Mouse (Mus musculus) hindbrain, embryonic 11.5 days (tissue): ENCODE data around the gene Sec11a. TPM values are rescaled to one million over a fixed set of nuclear protein-coding genes. Genes with fewer than 3 reads are reported as not detected.

Source experiments
- ATAC-seq: fragments of 200-750 bp; cut with Nextera tagmentation; 2 replicates; pipeline ENCODE4 v1.8.0; 2017; ENCODE audit warnings: mild to moderate bottlenecking, moderate TSS enrichment, moderate library complexity; ENCODE audit not compliant: low FRiP score
- DNase-seq: peaks from one replicate; pipeline ENCODE4 v3.0.0-alpha.2; 2015; ENCODE audit warnings: low spot score
- H3K27ac ChIP-seq: fragments of 300-500 bp; sonication (generic); 2 replicates; pipeline ENCODE4 v1.5.1; 2014; ENCODE audit warnings: mild to moderate bottlenecking, low read depth, low read length
- H3K27me3 ChIP-seq: fragments of 300-500 bp; sonication (generic); 2 replicates; pipeline ENCODE4 v1.6.1; 2014; ENCODE audit warnings: mild to moderate bottlenecking, low read length, moderate library complexity, mixed read lengths; ENCODE audit not compliant: control insufficient read depth, insufficient read depth
- H3K36me3 ChIP-seq: fragments of 300-500 bp; sonication (generic); 2 replicates; pipeline ENCODE4 v1.6.1; 2014; ENCODE audit warnings: mild to moderate bottlenecking, low read length, moderate library complexity, mixed read lengths; ENCODE audit not compliant: control insufficient read depth, insufficient read depth
- H3K4me1 ChIP-seq: fragments of 300-500 bp; sonication (generic); replicated peaks from 2 replicates; pipeline ENCODE4 v1.6.1; 2014; ENCODE audit warnings: low read length, mixed read lengths; ENCODE audit not compliant: control insufficient read depth, insufficient read depth
- H3K4me2 ChIP-seq: fragments of 300-500 bp; sonication (generic); replicated peaks from 2 replicates; pipeline ENCODE4 v1.6.1; 2014; ENCODE audit warnings: mild to moderate bottlenecking, low read depth, low read length
- H3K4me3 ChIP-seq: fragments of 300-500 bp; sonication (generic); 2 replicates; pipeline ENCODE4 v1.5.1; 2014; ENCODE audit warnings: low read depth, low read length
- H3K9ac ChIP-seq: fragments of 300-500 bp; sonication (generic); 2 replicates; pipeline ENCODE4 v1.6.1; 2014; ENCODE audit warnings: low read depth, low read length
- H3K9me3 ChIP-seq: fragments of 300-500 bp; sonication (generic); 2 replicates; pipeline ENCODE4 v1.6.1; 2016; ENCODE audit warnings: low read length; ENCODE audit not compliant: control insufficient read depth
- WGBS: fragments of 180-500 bp; shearing (Covaris S2); extraction: QIAGEN DNeasy Blood & Tissue Kit; methylation state at CpG from one replicate; pipeline ENCODE4 v1.1.7; 2014; 5-methylcytosine and 5-hydroxymethylcytosine counted together
- polyA plus RNA-seq: library from polyadenylated mRNA; unstranded; fragments of >200 nt; fragmentation: Nextera tagmentation; extraction: Ambion mirVana; gene quantifications from 2 replicates; pipeline ENCODE4 v1.2.1, GENCODE M21; 2014

The Sec11a gene
- polyA plus RNA-seq, result 212 and 221 TPM in 2 replicates

GRCm38 (mm10) chr7:80947445-80948350, at the start of gene Sec11a:
Gene Sec11a (minus strand): TSS chr7:80947780.
- H3K9me3 ChIP-seq, result no peaks in the 10 kb centered on the region
- H3K9ac ChIP-seq, result peak within 1 kb of the TSS; percentile 81
- H3K36me3 ChIP-seq, result no peaks in the 10 kb centered on the region
- no peaks in the 10 kb centered on the region; the same call in 1 of the 2 replicates for H3K4me1 ChIP-seq
- WGBS, result 2% methylated on average over 39 of the region's 44 CpGs
- H3K27me3 ChIP-seq, result no peaks in the 10 kb centered on the region
- DNase-seq (peak; percentile 95), ATAC-seq (peak; percentile 100)
- peak within 1 kb of the TSS; percentile 72 for H3K4me2 ChIP-seq
- H3K4me3 ChIP-seq, result peak within 1 kb of the TSS; percentile 92
- peak within 1 kb of the TSS; percentile 93 for H3K27ac ChIP-seq

GRCm38 (mm10) chr7:80995266-80996146, 47.9 kb upstream of the Sec11a start:
- no peaks in the 10 kb centered on the region for H3K36me3 ChIP-seq
- DNase-seq (no peak), ATAC-seq (no peak)
- H3K27ac ChIP-seq, result no peak overlapping the region
- H3K4me3 ChIP-seq, result no peak overlapping the region
- WGBS, result 74% methylated on average over 3 of the region's 3 CpGs
- H3K27me3 ChIP-seq, result no peaks in the 10 kb centered on the region
- H3K4me2 ChIP-seq, result no peak overlapping the region
- peaks cover 2% of the 10 kb centered on the region for H3K4me1 ChIP-seq
- H3K9ac ChIP-seq, result no peak overlapping the region
- no peaks in the 10 kb centered on the region for H3K9me3 ChIP-seq

GRCm38 (mm10) chr7:80994663-80995005, 47.1 kb upstream of the Sec11a start:
- H3K9ac ChIP-seq, result peak overlapping the region; percentile 99; the same call in 1 of the 2 replicates
- DNase-seq, result no peak
- H3K4me3 ChIP-seq, result peak overlapping the region; percentile 83
- 56% methylated on average over 6 of the region's 6 CpGs for WGBS
- no peaks in the 10 kb centered on the region for H3K27me3 ChIP-seq
- H3K36me3 ChIP-seq, result no peaks in the 10 kb centered on the region
- H3K4me1 ChIP-seq, result peaks cover 2% of the 10 kb centered on the region
- H3K27ac ChIP-seq, result no peak overlapping the region
- ATAC-seq, result no peak
- H3K9me3 ChIP-seq, result no peaks in the 10 kb centered on the region
- H3K4me2 ChIP-seq, result peak overlapping the region; percentile 91

GRCm38 (mm10) chr7:80993834-80994662, 46.5 kb upstream of the Sec11a start:
- peak; percentile 85 for DNase-seq
- H3K27ac ChIP-seq, result peak overlapping the region; percentile 96
- H3K27me3 ChIP-seq, result no peaks in the 10 kb centered on the region
- peak overlapping the region; percentile 99 for H3K9ac ChIP-seq
- H3K4me3 ChIP-seq, result peak overlapping the region; percentile 83
- 1% methylated on average over 40 of the region's 58 CpGs for WGBS
- H3K36me3 ChIP-seq, result no peaks in the 10 kb centered on the region
- peak overlapping the region; percentile 91 for H3K4me2 ChIP-seq
- no peaks in the 10 kb centered on the region for H3K9me3 ChIP-seq
- H3K4me1 ChIP-seq, result peaks cover 2% of the 10 kb centered on the region
- peak; percentile 91 for ATAC-seq

- H3K4me3 ChIP-seq, result peak within 1 kb of the TSS; percentile 83
- WGBS, result 0% methylated on average over 59 of the region's 102 CpGs
- H3K9me3 ChIP-seq, result no peaks in the 10 kb centered on the region
- no peaks in the 10 kb centered on the region for H3K36me3 ChIP-seq
- H3K4me1 ChIP-seq, result peaks cover 2% of the 10 kb centered on the region
- H3K4me2 ChIP-seq, result peak within 1 kb of the TSS; percentile 91
- DNase-seq (peak; percentile 83), ATAC-seq (peak; percentile 91)
- peak within 1 kb of the TSS; percentile 99 for H3K9ac ChIP-seq
- peak within 1 kb of the TSS; percentile 96 for H3K27ac ChIP-seq
- no peaks in the 10 kb centered on the region for H3K27me3 ChIP-seq
Observed at GRCm38 (mm10) chr7:80992980-80993833, 45.6 kb upstream of the Sec11a start, which contains the start of gene Zfp592. Gene Zfp592 (plus strand): TSS chr7:80993681.

- peak overlapping the region; percentile 96 for H3K27ac ChIP-seq
- no peaks in the 10 kb centered on the region for H3K27me3 ChIP-seq
- ATAC-seq (no peak), DNase-seq (no peak)
- peak overlapping the region; percentile 99 for H3K9ac ChIP-seq
- no peaks in the 10 kb centered on the region for H3K36me3 ChIP-seq
- WGBS, result 1% methylated on average over 12 of the region's 12 CpGs
- no peaks in the 10 kb centered on the region for H3K9me3 ChIP-seq
- H3K4me1 ChIP-seq, result peaks cover 2% of the 10 kb centered on the region
- H3K4me2 ChIP-seq, result peak overlapping the region; percentile 91
- peak overlapping the region; percentile 83 for H3K4me3 ChIP-seq
Observed at GRCm38 (mm10) chr7:80992631-80992979, 45.0 kb upstream of the Sec11a start.

- ATAC-seq, result no peak
- H3K27ac ChIP-seq, result no peak overlapping the region
- WGBS, result 82% methylated on average over 6 of the region's 6 CpGs
Observed at GRCm38 (mm10) chr7:80992063-80992462, 44.5 kb upstream of the Sec11a start.

More at GRCm38 (mm10) chr7:80992063-80992462, 44.5 kb upstream of the Sec11a start:
- no peaks in the 10 kb centered on the region for H3K9me3 ChIP-seq
- no peaks in the 10 kb centered on the region for H3K27me3 ChIP-seq
- H3K9ac ChIP-seq, result no peak overlapping the region
- H3K4me1 ChIP-seq, result peaks cover 2% of the 10 kb centered on the region
- H3K4me3 ChIP-seq, result peak overlapping the region; percentile 83; the same call in 1 of the 2 replicates
- no peak for DNase-seq
- H3K4me2 ChIP-seq, result peak overlapping the region; percentile 91
- H3K36me3 ChIP-seq, result no peaks in the 10 kb centered on the region
